Mouse (Mus musculus): ENCODE data around the gene Myo7a.
A peak's percentile ranks its signal among the peaks of the same experiment; 100 is the strongest.

Myo7a gene

DNA sequence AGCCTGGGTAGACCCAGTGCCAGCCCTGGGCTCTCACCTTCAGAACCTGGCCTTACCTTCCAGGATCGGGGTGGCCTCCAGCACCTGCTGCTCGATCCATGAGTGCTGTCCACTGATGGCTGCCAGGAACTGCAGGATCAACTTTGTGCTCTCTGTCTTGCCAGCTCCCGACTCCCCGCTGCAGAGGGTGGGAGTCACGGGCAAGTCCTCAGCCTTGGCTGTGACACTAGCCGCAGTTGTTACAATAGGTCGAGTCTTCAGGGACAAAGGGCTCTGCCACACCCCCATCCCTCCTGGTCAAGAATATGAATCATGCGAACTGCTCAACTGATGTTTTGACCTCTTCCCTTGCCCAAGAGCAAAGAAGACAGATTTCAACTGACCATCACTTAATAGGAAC is 21.8 kb downstream of the Myo7a start:
- no peak for DNase-seq

DNA sequence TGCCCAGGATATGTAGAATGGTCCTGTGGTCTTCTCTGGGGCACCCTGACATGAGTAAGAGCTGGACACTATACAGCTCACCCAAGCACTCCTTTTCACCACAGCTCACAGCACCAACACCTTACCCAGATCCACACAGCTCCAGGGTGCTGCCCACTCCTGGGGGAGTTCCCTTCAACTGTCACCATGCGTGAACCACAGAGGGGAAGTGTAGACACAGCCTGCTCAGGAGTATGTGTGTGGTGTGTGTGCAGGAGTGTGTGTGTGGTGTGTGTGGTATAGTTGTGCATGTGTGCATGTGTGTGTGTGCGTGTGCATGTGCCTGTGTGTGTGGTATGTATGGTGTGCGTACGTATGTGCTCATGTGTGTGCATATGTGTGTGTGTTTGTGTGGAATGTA is 23.5 kb downstream of the Myo7a start:
- no peak for DNase-seq

DNA sequence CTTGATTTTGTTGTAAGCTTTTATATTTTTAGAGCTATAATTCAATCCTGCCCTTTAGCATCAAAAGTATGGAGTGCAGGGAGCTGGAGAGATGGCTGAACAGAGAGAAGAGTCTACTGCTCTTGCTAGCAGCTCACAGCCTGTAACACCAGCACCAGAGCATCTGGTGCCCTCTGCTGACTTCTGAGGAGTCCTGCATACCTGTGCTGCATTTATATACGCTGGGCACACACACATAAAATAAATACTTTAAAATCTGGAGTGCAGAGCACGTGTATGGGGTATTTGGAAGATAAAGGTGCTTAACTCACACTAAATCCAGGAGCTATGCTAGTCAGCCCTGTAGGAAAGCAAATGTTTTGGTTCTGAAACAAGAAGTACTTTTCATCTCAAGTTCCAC is 33.0 kb downstream of the Myo7a start:
- no peak for DNase-seq

DNA sequence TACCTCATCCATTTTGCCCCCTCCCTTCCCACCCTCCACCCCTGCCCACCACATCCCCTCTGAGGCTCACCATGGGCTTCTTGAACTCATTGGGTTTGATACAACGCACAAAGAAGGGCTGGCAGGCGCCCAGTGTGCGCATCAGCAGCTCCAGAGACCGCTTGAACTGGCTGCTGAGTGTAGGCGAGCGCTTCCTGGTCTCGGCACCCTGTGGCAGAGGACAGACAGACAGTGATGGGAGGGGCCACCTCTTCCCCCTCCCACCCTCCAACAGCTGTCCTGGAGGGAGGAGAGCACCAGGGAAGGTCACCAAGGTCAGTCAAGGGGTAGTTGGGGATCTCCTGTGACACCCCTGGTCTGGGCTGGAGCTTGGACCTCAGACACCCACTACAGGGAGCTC is 34.0 kb downstream of the Myo7a start:
- no peak for DNase-seq

DNA sequence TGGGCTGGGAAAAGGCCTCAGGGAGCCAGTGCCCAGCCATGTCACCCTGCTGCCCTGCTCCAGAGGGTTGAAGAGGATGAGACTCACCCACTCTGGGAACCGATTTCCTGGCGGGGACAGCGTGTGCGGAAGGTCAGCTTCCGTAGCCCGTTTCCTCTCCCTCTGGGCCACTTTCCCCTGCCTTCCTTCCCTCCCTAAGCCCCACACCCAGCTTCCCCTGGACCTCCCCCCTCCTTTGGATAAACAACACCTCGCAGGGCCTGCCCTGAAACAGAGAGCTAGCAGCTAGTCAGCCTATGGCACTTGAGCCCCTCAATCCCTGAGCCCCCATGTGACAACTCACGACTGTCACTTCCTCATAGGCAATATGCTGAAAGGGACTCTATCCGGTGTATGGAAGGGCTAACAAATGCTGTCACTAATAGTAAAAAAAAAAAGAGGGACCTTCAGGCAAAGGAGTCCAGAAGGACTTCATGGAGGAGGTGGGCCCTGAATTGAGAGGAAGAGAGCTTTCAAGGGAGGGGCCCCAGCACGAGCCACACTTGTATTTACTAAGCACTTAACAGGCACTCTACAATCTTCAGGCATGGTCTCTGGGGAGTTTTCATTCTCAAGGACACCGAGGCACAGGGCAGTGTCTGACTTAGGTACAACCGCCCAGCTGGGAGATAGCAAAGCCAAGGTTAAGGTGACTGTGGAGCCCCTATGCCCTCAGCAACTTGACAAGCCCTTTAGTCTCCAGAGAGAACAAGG is 34.6 kb downstream of the Myo7a start:
- DNase-seq, result no peak

DNA sequence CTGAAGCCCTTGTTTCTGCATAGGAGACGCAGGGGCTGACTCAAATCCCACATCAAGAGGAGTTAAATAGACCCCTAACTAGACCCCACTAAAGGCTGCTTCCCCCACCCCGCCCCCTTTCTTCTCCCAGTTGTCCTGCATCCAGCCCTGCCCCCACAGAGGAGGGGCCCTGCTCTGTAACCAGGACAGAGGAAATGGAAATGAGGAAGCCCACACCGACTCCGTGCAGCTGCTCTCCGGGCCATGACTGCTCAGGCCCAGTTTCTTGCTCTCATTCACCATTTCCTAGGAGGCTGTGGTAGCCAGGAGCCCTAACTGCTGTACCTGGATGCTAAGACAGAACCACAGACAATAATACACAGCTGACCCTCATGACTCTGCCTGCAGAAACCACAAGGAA is 36.9 kb downstream of the Myo7a start:
- no peak for DNase-seq

DNA sequence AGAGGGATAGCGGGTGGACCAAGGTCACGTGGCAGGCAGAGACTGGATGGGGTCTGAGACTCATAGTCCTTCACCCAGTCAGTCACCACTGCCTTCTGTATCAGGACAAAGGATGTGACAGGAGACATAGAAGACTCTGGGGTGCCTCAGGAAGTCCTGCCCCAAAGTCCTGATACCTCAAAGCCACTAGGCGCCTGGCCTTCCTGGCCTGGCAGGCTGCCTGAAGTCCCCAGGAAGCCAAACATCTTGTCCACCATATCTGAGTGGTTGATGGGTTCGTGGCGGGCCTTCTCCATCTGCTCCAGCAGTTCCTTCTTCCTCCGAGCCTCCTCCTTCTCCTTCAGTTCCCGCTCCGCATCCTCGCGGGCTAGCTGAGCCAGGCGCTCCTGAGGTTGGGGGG is 41.9 kb downstream of the Myo7a start:
- DNase-seq, result no peak

DNA sequence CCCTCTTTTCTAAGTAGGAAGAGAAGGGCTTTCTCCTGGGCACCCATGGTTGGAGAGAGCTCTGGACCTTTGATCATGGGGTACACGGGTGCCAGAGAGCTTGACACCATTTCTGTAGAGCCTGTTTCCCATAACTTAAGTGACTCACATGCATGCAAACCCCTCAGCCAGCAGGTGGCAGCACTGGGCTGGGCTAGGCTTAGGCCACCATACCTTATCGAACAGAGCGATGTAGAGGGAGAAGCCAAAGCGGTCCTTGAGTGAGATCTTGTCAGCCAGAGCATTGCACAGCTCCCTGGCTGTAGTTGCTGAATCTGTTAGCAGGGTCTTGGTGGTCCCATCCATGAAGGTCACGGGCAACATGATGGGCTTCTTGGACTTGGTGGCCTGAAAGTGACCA is 47.7 kb downstream of the Myo7a start:
- peak; percentile 66 for DNase-seq

DNA sequence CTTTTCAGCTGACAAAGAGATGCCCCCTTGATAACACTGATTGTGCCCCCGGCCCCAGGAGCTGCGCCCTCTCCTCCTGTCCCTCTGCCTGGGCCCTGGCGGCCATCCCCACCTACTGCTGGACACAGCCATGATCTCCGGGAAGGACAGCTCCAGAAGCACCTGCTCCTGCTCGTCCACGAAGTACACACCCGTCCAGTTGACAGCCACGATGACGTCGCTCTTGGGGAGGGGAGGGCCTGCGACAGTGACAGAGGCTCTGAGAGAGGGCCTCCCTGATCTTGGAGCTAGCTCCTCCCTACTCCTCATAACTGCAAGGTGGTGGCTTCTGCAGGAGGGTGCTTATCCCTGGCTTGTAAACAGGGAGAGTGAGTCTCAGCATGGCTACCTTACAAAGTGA is 53.1 kb downstream of the Myo7a start:
- no peak for DNase-seq

DNA sequence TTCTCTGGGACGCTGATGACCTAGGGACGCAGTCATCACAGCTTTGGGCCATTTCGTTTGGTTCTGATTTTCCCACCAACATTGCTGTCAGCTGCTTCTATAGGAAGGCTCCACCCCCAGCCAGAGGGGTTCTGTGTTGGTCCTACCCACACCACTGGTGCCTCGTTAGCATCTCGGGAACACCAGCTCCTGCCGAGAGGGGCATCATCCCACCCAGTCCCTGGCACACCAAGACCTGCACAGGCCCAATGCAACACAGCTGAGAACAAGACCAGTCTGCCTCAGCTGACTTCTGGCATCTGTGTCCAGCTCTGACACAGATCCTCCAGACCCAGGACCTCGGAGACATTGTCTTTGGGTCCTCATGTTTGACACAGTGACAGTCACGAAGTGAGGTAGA is 64.4 kb downstream of the Myo7a start:
- no peak for DNase-seq

DNA sequence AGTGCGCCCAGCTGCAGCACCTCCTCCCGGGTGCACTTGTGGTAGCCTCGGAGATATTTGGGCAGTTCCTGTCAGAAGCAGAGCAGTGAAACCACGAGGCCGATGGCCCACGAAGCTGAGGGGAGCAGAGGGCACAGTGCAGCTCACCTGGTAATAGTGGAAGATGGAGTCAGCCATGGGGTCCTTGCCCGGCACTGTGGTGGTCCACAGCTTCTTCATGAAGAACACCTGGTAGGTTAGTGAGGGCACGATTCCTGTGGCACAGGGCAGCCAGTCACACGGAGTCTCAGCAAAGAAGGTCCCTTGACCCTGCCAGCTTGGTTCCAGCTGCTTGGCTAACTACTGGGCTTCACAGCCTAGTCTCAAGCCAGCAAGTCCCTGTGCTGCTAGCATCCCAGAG is 64.9 kb downstream of the Myo7a start:
- DNase-seq, result no peak

DNA sequence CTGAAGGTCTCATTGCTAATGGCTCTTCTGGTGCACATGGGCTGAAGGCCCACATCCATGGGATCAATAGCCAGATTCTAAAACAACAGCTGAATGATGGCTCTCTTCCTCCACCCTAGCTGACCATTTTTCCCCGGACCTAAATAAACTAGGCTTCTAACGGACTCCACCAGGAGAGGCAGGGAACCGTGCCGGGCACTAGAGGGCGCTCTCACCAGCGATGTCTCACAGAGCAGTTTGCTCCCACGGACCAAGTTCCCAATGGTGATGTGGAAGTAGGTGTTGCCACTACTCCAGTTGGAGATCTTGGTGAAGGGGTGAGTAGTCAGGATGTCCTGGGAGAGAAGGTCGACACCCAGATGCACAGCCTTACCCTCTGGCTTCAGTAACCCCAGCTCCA is 67.3 kb downstream of the Myo7a start:
- DNase-seq, result no peak

DNA sequence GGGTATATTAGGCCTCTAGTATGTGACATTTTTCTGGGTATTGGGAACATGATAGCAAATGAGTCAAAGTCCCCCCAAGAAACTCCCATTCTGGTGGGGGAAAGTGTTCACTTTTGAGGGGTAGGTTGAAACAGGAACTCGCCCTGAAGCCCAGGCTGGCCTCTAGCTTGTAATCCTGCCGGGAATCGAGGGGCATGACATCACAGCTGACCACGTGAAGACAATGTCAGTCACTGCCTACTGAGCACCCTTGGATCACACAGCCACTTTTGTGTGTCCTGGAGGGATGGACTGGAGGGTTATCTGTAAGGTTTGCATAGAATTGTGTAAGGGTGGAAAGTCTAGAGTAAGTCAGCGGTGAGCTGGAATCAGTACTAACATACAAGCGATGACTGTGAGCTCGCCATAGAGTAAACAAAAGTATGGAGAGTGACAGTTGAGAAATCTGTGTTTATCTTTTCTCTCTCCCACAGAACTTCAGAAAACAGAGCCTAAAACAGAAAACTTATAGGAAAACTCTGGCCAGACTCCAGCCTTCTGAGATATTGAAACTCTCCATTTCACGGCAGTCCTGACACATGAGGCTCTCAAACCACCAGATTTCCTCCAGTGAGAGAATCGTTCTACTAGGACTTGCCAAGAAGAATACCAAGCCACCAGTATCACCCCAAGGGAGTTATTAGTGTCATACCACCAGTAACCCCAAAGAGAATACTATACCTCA is 71.1 kb downstream of the Myo7a start:
- no peak for DNase-seq

DNA sequence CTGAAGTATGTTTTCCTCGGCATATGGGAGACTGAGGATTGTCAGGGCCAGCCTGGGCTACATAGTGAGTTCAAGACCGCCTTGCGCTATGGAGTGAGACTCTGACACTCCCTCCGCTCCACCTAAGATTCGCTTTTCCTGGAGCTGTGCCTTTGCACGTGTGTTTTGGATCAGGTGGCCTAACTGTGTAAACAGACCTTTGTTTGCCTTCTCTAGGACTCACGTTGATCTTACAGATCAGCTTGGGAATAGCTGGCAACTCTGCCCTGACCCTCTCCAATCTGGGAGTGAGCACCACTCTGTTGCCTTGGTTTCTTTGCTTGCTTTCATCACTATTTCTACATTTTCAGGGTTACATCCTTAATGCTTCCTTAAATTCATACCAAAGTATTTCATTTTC is 116.7 kb downstream of the Myo7a start:
- DNase-seq, result no peak
